Mouse (Mus musculus) liver, embryonic 14 days (tissue): ENCODE results near the gene Gm10722. TPM values are rescaled to one million over a fixed set of nuclear protein-coding genes. Genes with fewer than 3 reads are reported as not detected.

Source experiments
- polyA plus RNA-seq: library from polyadenylated mRNA; depleted of rRNA; stranded (reverse); fragments of >200 nt; gene quantifications from 2 replicates; pipeline ENCODE4 v1.2.3, GENCODE M21; 2012; rRNA removed

Gm10722 gene
- not detected in 2 replicates for polyA plus RNA-seq

GRCm38 (mm10) chr9:3000445-3000972, at the start of gene Gm10722:
TSS of gene Gm10722 (plus strand) at chr9:3000922.

GRCm38 (mm10) chr9:3002794-3003396, 2.2 kb downstream of the Gm10722 start, which contains the start of gene Gm11168:
TSS of gene Gm11168 (plus strand) at chr9:3003346.

GRCm38 (mm10) chr9:3012733-3013279, 12.1 kb downstream of the Gm10722 start, which contains the start of gene Gm10721:
TSS of gene Gm10721 (plus strand) at chr9:3013140.

GRCm38 (mm10) chr9:3015354-3015753, 14.6 kb downstream of the Gm10722 start, which contains the start of gene Gm10720:
TSS of gene Gm10720 (plus strand) at chr9:3015654.

GRCm38 (mm10) chr9:3017108-3017507, 16.4 kb downstream of the Gm10722 start, which contains the start of gene Gm10719:
TSS of gene Gm10719 (plus strand) at chr9:3017408.

GRCm38 (mm10) chr9:3023312-3023984, 22.7 kb downstream of the Gm10722 start, which contains the start of gene Gm10718:
TSS of gene Gm10718 (plus strand) at chr9:3023547.

GRCm38 (mm10) chr9:3024912-3025467, 24.3 kb downstream of the Gm10722 start, which contains the start of gene Gm10717:
TSS of gene Gm10717 (plus strand) at chr9:3025417.

GRCm38 (mm10) chr9:3034299-3034698, 33.6 kb downstream of the Gm10722 start, which contains the start of gene Gm17535:
TSS of gene Gm17535 (plus strand) at chr9:3034599.

GRCm38 (mm10) chr9:3036577-3036976, 35.9 kb downstream of the Gm10722 start, which contains the start of gene Gm10715:
TSS of gene Gm10715 (plus strand) at chr9:3036877.

Other genes starting within 250 kb of the Gm10722 start
- not detected in 2 replicates for gene Gm11168, start 2.4 kb downstream of the Gm10722 start, polyA plus RNA-seq
- not detected in 2 replicates for gene Gm10721, start 12.2 kb downstream of the Gm10722 start, polyA plus RNA-seq
- gene Gm10720, start 14.7 kb downstream of the Gm10722 start, polyA plus RNA-seq: not detected in 2 replicates
- not detected in 2 replicates for gene Gm10719, start 16.5 kb downstream of the Gm10722 start, polyA plus RNA-seq
- not detected in 2 replicates for gene Gm10718, start 22.6 kb downstream of the Gm10722 start, polyA plus RNA-seq
- not detected in 2 replicates for gene Gm10717, start 24.5 kb downstream of the Gm10722 start, polyA plus RNA-seq
- not detected in 2 replicates for gene Gm17535, start 33.7 kb downstream of the Gm10722 start, polyA plus RNA-seq
- not detected in 2 replicates for gene Gm10715, start 36.0 kb downstream of the Gm10722 start, polyA plus RNA-seq